Mouse (Mus musculus) lung, adult 2 months (tissue): Measurements from ENCODE around the gene Rpa2. TPM values are rescaled to one million over a fixed set of nuclear protein-coding genes. Genes with fewer than 3 reads are reported as not detected.
"Not testable (repeated sequence)": the region's sequence is repeated elsewhere in the genome, so short reads cannot be mapped to it uniquely, and the experiment has no call there.

Experiments
- DNase-seq: peaks from one replicate; pipeline ENCODE4 v3.0.0; 2022
- H3K4me1 ChIP-seq: fragments of 200-500 bp; 2 replicates; pipeline ENCODE4 v1.6.1; 2011; ENCODE audit warnings: low read length; ENCODE audit not compliant: control insufficient read depth, insufficient read depth
- H3K4me3 ChIP-seq: fragments of 200-500 bp; replicated peaks from 2 replicates; pipeline ENCODE3; 2011; ENCODE audit warnings: low read depth, mild to moderate bottlenecking, control low read depth, low read length; ENCODE audit errors: extremely low read depth
- CTCF ChIP-seq: fragments of 200-500 bp; IDR thresholded peaks from 2 replicates; pipeline ENCODE4 v1.5.1; 2011; ENCODE audit warnings: mild to moderate bottlenecking, low read length, control low read depth; ENCODE audit not compliant: insufficient read depth
- POLR2A ChIP-seq: fragments of 200-500 bp; IDR thresholded peaks from 2 replicates; pipeline ENCODE4 v1.6.1; 2011; ENCODE audit warnings: low read depth, mild to moderate bottlenecking, control low read depth, low read length, borderline replicate concordance; ENCODE audit errors: extremely low read depth
- WGBS: fragments of 180-500 bp; shearing (Covaris S2); methylation state at CpG from one replicate; pipeline ENCODE4 v1.1.7; 2018; 5-methylcytosine and 5-hydroxymethylcytosine counted together
- polyA plus RNA-seq: library from polyadenylated mRNA; depleted of rRNA; stranded (reverse); fragments of >200 nt; gene quantifications from 2 replicates; pipeline ENCODE4 v1.2.3, GENCODE M21; 2012

Gene Rpa2
- polyA plus RNA-seq, 1 experiment = 9.7 TPM

GRCm38 (mm10) chr4:132760296-132760695, 7.8 kb upstream of the Rpa2 start:
- no peak for TF ChIP-seq CTCF
- TF ChIP-seq POLR2A = no peak
- WGBS = 30% methylated on average over 3 of the region's 3 CpGs
- Histone ChIP-seq H3K4me1 (no peaks in the 10 kb centered on the region), H3K4me3 (no peak overlapping the region)
- DNase-seq = no peak

- WGBS = 66% methylated on average over 6 of the region's 6 CpGs
- TF ChIP-seq CTCF (no peak), POLR2A (no peak)
- DNase-seq = no peak
- no peak overlapping the region for H3K4me3 ChIP-seq
- H3K4me1 ChIP-seq = no peaks in the 10 kb centered on the region
Measured at GRCm38 (mm10) chr4:132762602-132763001, 5.5 kb upstream of the Rpa2 start.

GRCm38 (mm10) chr4:132763125-132763524, 5.0 kb upstream of the Rpa2 start:
- DNase-seq, H3K4me1 ChIP-seq, H3K4me3 ChIP-seq: not testable (repeated sequence)
- WGBS = 91% methylated on average over 3 of the region's 3 CpGs

GRCm38 (mm10) chr4:132771776-132772175, 3.6 kb downstream of the Rpa2 start:
- DNase-seq = no peak
- H3K4me3 ChIP-seq = no peak overlapping the region
- 65% methylated on average over 9 of the region's 9 CpGs for WGBS
- H3K4me1 ChIP-seq = no peaks in the 10 kb centered on the region
- TF ChIP-seq CTCF (no peak), POLR2A (no peak)

- DNase-seq = no peak
- WGBS = 79% methylated on average over 3 of the region's 3 CpGs
- TF ChIP-seq CTCF = no peak
- no peak for TF ChIP-seq POLR2A
- Histone ChIP-seq H3K4me1 (no peaks in the 10 kb centered on the region), H3K4me3 (no peak overlapping the region)
Measured at GRCm38 (mm10) chr4:132774905-132775304, 6.8 kb downstream of the Rpa2 start.

- Histone ChIP-seq H3K4me3 (no peak overlapping the region), H3K4me1 (no peaks in the 10 kb centered on the region)
- TF ChIP-seq POLR2A = no peak
- TF ChIP-seq CTCF = peak; percentile 72
- peak; percentile 63 for DNase-seq
- 81% methylated on average over 5 of the region's 5 CpGs for WGBS
Measured at GRCm38 (mm10) chr4:132776764-132777163, 8.6 kb downstream of the Rpa2 start.

- no peak for DNase-seq
- TF ChIP-seq POLR2A (no peak), CTCF (no peak)
- no peak overlapping the region for H3K4me3 ChIP-seq
- 92% methylated on average over 6 of the region's 6 CpGs for WGBS
- H3K4me1 ChIP-seq = no peaks in the 10 kb centered on the region
Measured at GRCm38 (mm10) chr4:132778562-132779201, 10.6 kb downstream of the Rpa2 start.

- no peak for DNase-seq
- H3K4me3 ChIP-seq = no peak overlapping the region
- H3K4me1 ChIP-seq = no peaks in the 10 kb centered on the region
- WGBS = 77% methylated on average over 4 of the region's 4 CpGs
- no peak for TF ChIP-seq POLR2A
- no peak for TF ChIP-seq CTCF
Measured at GRCm38 (mm10) chr4:132780288-132780687, 12.2 kb downstream of the Rpa2 start.

- no peak for DNase-seq
- H3K4me1 ChIP-seq = no peaks in the 10 kb centered on the region
- no peak overlapping the region for H3K4me3 ChIP-seq
- TF ChIP-seq POLR2A = no peak
- TF ChIP-seq CTCF = no peak
- 74% methylated on average over 2 of the region's 2 CpGs for WGBS
Measured at GRCm38 (mm10) chr4:132783732-132784131, 15.6 kb downstream of the Rpa2 start.

GRCm38 (mm10) chr4:132785228-132785627, 17.1 kb downstream of the Rpa2 start:
- 87% methylated on average over 13 of the region's 13 CpGs for WGBS
- Histone ChIP-seq H3K4me1 (no peaks in the 10 kb centered on the region), H3K4me3 (no peak overlapping the region)
- no peak for DNase-seq
- TF ChIP-seq POLR2A (no peak), CTCF (no peak)
